Mouse (Mus musculus) heart, embryonic 11.5 days (tissue): ENCODE measurements around the gene Dpf1. TPM values are rescaled to one million over a fixed set of nuclear protein-coding genes. Genes with fewer than 3 reads are reported as not detected.
A peak's percentile ranks its signal among the peaks of the same experiment; 100 is the strongest.

Experiments
- ATAC-seq: fragments of 200-750 bp; cut with Nextera tagmentation; replicated peaks from 2 replicates; pipeline ENCODE4 v1.8.0; 2017; ENCODE audit warnings: moderate library complexity; ENCODE audit not compliant: insufficient number of reproducible peaks, low FRiP score, low TSS enrichment
- H3K27ac ChIP-seq: fragments of 300-500 bp; sonication (generic); 2 replicates; pipeline ENCODE4 v1.5.1; 2014; ENCODE audit warnings: mild to moderate bottlenecking, low read depth, low read length
- H3K27me3 ChIP-seq: fragments of 300-500 bp; sonication (generic); 2 replicates; pipeline ENCODE4 v1.6.1; 2014; ENCODE audit warnings: mild to moderate bottlenecking, low read length, mixed read lengths; ENCODE audit not compliant: control insufficient read depth, insufficient read depth
- H3K36me3 ChIP-seq: fragments of 300-500 bp; sonication (generic); 2 replicates; pipeline ENCODE4 v1.6.1; 2014; ENCODE audit warnings: mild to moderate bottlenecking, low read length, moderate library complexity, mixed read lengths; ENCODE audit not compliant: control insufficient read depth, insufficient read depth
- H3K4me1 ChIP-seq: fragments of 300-500 bp; sonication (generic); 2 replicates; pipeline ENCODE4 v1.6.1; 2014; ENCODE audit warnings: low read length; ENCODE audit not compliant: control insufficient read depth, insufficient read depth
- H3K4me2 ChIP-seq: fragments of 300-500 bp; sonication (generic); 2 replicates; pipeline ENCODE4 v1.6.1; 2014; ENCODE audit warnings: mild to moderate bottlenecking, moderate library complexity
- H3K4me3 ChIP-seq: fragments of 300-500 bp; sonication (generic); 2 replicates; pipeline ENCODE4 v1.5.1; 2014; ENCODE audit warnings: low read depth, low read length
- H3K9ac ChIP-seq: fragments of 300-500 bp; sonication (generic); 2 replicates; pipeline ENCODE4 v1.6.1; 2014; ENCODE audit warnings: mild to moderate bottlenecking, low read depth, low read length, moderate library complexity
- H3K9me3 ChIP-seq: fragments of 300-500 bp; sonication (generic); replicated peaks from 2 replicates; pipeline ENCODE4 v1.6.1; 2016; ENCODE audit warnings: low read length; ENCODE audit not compliant: control insufficient read depth
- WGBS: fragments of 180-500 bp; shearing (Covaris S2); extraction: QIAGEN DNeasy Blood & Tissue Kit; methylation state at CpG from one replicate; pipeline ENCODE4 v1.1.7; 2014; ENCODE audit not compliant: insufficient replicate concordance; 5-methylcytosine and 5-hydroxymethylcytosine counted together
- polyA plus RNA-seq: library from polyadenylated mRNA; unstranded; fragments of >200 nt; fragmentation: Nextera tagmentation; extraction: Ambion mirVana; gene quantifications from 2 replicates; pipeline ENCODE4 v1.2.1, GENCODE M21; 2014

Dpf1 gene
- polyA plus RNA-seq, 1 experiment from 2014 or later: 3.3 TPM

- peak overlapping the region; percentile 59 for H3K4me3 ChIP-seq
- ATAC-seq: 0 out of 2 replicates have a peak, but pooled peaks have one; percentile 27
- 9% methylated on average over 21 of the region's 21 CpGs for WGBS
- peaks cover 22% of the 10 kb centered on the region for H3K4me1 ChIP-seq
- no peaks in the 10 kb centered on the region for H3K9me3 ChIP-seq
- peaks cover 38% of the 10 kb centered on the region for H3K27me3 ChIP-seq
- H3K9ac ChIP-seq: peak overlapping the region; percentile 77
- H3K36me3 ChIP-seq: no peaks in the 10 kb centered on the region
- H3K27ac ChIP-seq: no peak overlapping the region
- peak overlapping the region; percentile 100 for H3K4me2 ChIP-seq
These were observed 21.6 kb upstream of the Dpf1 start for GRCm38 (mm10) chr7:29282074-29282554.

- no peak overlapping the region for H3K4me3 ChIP-seq
- 78% methylated on average over 4 of the region's 4 CpGs for WGBS
- no peaks in the 10 kb centered on the region for H3K36me3 ChIP-seq
- peaks cover 49% of the 10 kb centered on the region for H3K27me3 ChIP-seq
- no peak overlapping the region for H3K9ac ChIP-seq
- H3K27ac ChIP-seq: no peak overlapping the region
- peaks cover 22% of the 10 kb centered on the region for H3K4me1 ChIP-seq
- no peaks in the 10 kb centered on the region for H3K9me3 ChIP-seq
- H3K4me2 ChIP-seq: no peak overlapping the region
- ATAC-seq: no peak
These were observed 19.9 kb upstream of the Dpf1 start for GRCm38 (mm10) chr7:29283876-29284275.

- ATAC-seq: no peak
- no peak overlapping the region for H3K4me3 ChIP-seq
- H3K4me2 ChIP-seq: no peak overlapping the region
- peaks cover 49% of the 10 kb centered on the region for H3K27me3 ChIP-seq
- H3K4me1 ChIP-seq: peaks cover 23% of the 10 kb centered on the region
- 84% methylated on average over 6 of the region's 6 CpGs for WGBS
- no peaks in the 10 kb centered on the region for H3K9me3 ChIP-seq
- no peak overlapping the region for H3K27ac ChIP-seq
- no peaks in the 10 kb centered on the region for H3K36me3 ChIP-seq
- no peak overlapping the region for H3K9ac ChIP-seq
These were observed 19.2 kb upstream of the Dpf1 start for GRCm38 (mm10) chr7:29284523-29284922.

- H3K27me3 ChIP-seq: peaks cover 39% of the 10 kb centered on the region
- no peaks in the 10 kb centered on the region for H3K36me3 ChIP-seq
- no peaks in the 10 kb centered on the region for H3K9me3 ChIP-seq
- no peak overlapping the region for H3K4me3 ChIP-seq
- no peak for ATAC-seq
- WGBS: 88% methylated on average over 7 of the region's 7 CpGs
- no peak overlapping the region for H3K9ac ChIP-seq
- no peak overlapping the region for H3K4me2 ChIP-seq
- peaks cover 18% of the 10 kb centered on the region for H3K4me1 ChIP-seq
- no peak overlapping the region for H3K27ac ChIP-seq
These were observed 16.3 kb upstream of the Dpf1 start for GRCm38 (mm10) chr7:29287481-29287880.

GRCm38 (mm10) chr7:29288079-29288478 lies 15.7 kb upstream of the Dpf1 start:
- peaks cover 24% of the 10 kb centered on the region for H3K4me1 ChIP-seq
- H3K9me3 ChIP-seq: no peaks in the 10 kb centered on the region
- no peak overlapping the region for H3K9ac ChIP-seq
- no peak overlapping the region for H3K27ac ChIP-seq
- WGBS: 94% methylated on average over 2 of the region's 2 CpGs
- no peaks in the 10 kb centered on the region for H3K36me3 ChIP-seq
- no peak overlapping the region for H3K4me3 ChIP-seq
- H3K27me3 ChIP-seq: peaks cover 36% of the 10 kb centered on the region
- ATAC-seq: no peak
- no peak overlapping the region for H3K4me2 ChIP-seq

GRCm38 (mm10) chr7:29288942-29289638 lies 14.7 kb upstream of the Dpf1 start, which contains the start of gene Ppp1r14a:
Gene Ppp1r14a, plus strand, starts transcription at chr7:29289308.
- Histone ChIP-seq H3K9ac (peak within 1 kb of the TSS; percentile 72), H3K9me3 (no peaks in the 10 kb centered on the region), H3K27ac (0 out of 2 replicates have a peak within 1 kb of the TSS, but pooled peaks have one; percentile 4), H3K4me3 (peak within 1 kb of the TSS; percentile 59), H3K27me3 (peaks cover 32% of the 10 kb centered on the region), H3K36me3 (no peaks in the 10 kb centered on the region), H3K4me2 (peak within 1 kb of the TSS; percentile 90), H3K4me1 (peaks cover 29% of the 10 kb centered on the region)
- ATAC-seq: no peak
- WGBS: 1% methylated on average over 58 of the region's 59 CpGs

GRCm38 (mm10) chr7:29289856-29290255 lies 13.9 kb upstream of the Dpf1 start:
- no peak overlapping the region for H3K9ac ChIP-seq
- H3K4me3 ChIP-seq: peak overlapping the region; percentile 59
- 73% methylated on average over 6 of the region's 6 CpGs for WGBS
- no peak overlapping the region for H3K27ac ChIP-seq
- peak overlapping the region; percentile 90 for H3K4me2 ChIP-seq
- H3K9me3 ChIP-seq: no peaks in the 10 kb centered on the region
- ATAC-seq: no peak
- peaks cover 29% of the 10 kb centered on the region for H3K4me1 ChIP-seq
- H3K36me3 ChIP-seq: no peaks in the 10 kb centered on the region
- H3K27me3 ChIP-seq: peaks cover 32% of the 10 kb centered on the region

- no peak overlapping the region for H3K4me3 ChIP-seq
- H3K9ac ChIP-seq: 0 out of 2 replicates have a peak overlapping the region, but pooled peaks have one; percentile 5
- 49% methylated on average over 11 of the region's 11 CpGs for WGBS
- H3K27me3 ChIP-seq: peaks cover 28% of the 10 kb centered on the region
- no peak for ATAC-seq
- no peaks in the 10 kb centered on the region for H3K36me3 ChIP-seq
- peaks cover 29% of the 10 kb centered on the region for H3K4me1 ChIP-seq
- H3K4me2 ChIP-seq: no peak overlapping the region
- no peaks in the 10 kb centered on the region for H3K9me3 ChIP-seq
- no peak overlapping the region for H3K27ac ChIP-seq
These were observed 12.9 kb upstream of the Dpf1 start for GRCm38 (mm10) chr7:29290691-29291485.
